Mouse (Mus musculus) skeletal muscle tissue, adult 2 months (tissue): ENCODE measurements around the gene Olfr902.
"Not testable (repeated sequence)": the region's sequence is repeated elsewhere in the genome, so short reads cannot be mapped to it uniquely, and the experiment has no call there.

Experiments
- DNase-seq: peaks from one replicate; pipeline ENCODE4 v3.0.0-alpha.2; 2012; ENCODE audit warnings: low read depth, low spot score

Olfr902 gene

DNA sequence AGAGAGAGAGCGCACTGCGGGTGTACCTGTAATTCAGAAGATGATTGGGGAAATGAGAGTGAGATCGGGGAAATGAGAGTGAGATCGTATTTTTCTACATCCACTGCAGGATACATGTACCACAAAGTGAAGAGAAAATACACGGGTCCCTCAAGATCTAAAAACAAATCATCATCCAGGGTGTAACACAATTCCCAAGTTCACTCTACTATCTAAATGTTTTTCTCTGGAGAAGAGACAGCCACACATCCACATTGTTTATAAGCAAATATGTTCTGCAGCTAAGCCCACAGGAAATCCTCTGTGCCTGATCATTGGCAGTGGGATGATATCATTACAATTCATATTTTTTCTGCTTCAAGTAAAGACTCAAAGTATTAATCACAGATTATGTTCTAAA lies at the start of gene Olfr902:
Gene Olfr902 (plus strand): TSS at position 301 of the 400 bp plus-strand sequence.
- no peak for DNase-seq

- DNase-seq, result no peak
Measured at GRCm38 (mm10) chr9:38401398-38401797, 46.1 kb upstream of the Olfr902 start, which contains the start of gene Olfr147. Gene Olfr147 (plus strand): TSS chr9:38401698.

- not testable (repeated sequence) for DNase-seq
Measured at GRCm38 (mm10) chr9:38407502-38407901, 40.0 kb upstream of the Olfr902 start.

- not testable (repeated sequence) for DNase-seq
Measured at GRCm38 (mm10) chr9:38413502-38413901, 34.0 kb upstream of the Olfr902 start.

DNA sequence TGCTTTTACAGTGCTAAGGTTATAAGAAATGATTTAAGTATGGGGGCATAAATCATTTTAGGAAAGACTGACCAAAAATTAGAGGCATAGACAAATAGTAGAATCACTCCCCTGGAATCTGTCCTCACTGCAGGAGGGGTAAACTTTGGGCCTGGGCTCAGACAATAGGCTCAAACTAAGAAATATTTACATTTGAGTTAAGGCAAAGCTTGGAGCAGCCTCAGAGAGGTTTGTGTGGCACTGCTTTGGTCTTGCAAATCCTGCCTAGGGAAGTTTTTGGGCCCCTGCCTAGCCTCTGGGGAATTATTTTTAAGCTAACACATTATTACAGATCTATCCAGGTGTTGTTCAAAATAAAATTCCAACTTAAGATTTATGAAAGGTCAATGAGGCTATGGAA lies 23.7 kb upstream of the Olfr902 start:
- no peak for DNase-seq

DNA sequence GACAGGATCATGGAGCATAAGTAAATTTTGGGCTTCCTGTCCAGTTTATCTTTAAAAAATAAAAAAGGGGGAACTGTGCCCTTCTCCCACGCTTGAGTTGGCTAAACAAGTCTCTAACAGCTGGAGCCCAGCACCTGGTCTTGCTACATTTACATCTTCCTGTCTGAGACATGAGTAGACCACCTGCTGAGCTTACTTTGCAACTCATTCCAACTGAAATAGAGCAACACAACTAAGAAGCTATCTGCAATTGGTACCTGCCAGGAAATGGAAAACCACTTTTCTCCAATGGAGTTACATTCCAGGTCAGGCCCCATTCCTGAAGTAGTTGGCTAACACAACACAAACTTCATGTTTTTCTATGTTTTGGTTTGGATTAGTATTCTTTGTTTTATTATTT lies 20.4 kb upstream of the Olfr902 start:
- no peak for DNase-seq

DNA sequence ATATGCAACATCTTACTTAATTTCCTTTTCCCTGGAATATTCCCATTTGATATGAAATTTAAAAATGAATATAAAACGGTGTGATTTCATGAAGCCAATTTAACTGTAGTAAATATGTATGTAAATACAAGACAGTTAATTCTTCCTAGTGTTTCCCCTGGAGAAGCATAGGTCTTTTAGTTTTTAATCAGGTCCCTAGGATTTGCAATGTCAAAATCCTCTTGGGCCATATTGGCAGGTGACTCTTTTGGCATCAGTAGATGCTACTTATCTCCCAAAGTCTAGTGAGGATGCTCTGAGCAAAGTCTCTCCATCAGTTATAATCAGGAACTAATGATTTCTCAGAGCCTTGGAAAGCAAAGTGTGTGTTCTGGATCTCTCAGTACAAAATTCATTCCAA lies 18.3 kb upstream of the Olfr902 start, which contains the start of gene Olfr901:
Gene Olfr901 (plus strand): TSS at position 301 of the 400 bp plus-strand sequence.
- DNase-seq, result no peak

GRCm38 (mm10) chr9:38462844-38463243 lies 15.4 kb downstream of the Olfr902 start, which contains the start of gene Olfr904:
Gene Olfr904 (plus strand): TSS chr9:38463144.
- no peak for DNase-seq

DNA sequence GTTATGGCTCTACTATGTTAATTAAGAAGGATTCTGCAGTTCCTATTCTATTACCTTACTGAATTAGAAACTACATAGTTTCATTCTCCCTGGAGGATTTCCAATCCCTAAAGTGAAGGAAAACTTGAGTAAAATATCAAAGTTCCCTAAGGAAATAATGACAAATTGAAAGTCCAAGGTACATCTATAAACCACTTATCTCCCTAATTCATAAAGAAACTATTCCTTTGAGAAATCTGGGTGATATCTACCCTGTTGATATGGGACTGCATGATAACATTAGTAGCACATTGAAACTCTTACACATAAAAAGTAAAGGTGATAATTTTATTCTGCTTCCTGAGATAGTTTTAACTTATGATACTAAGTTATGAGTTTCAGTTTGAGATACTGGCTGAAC lies 23.4 kb downstream of the Olfr902 start, which contains the start of gene Olfr905:
Gene Olfr905 (plus strand): TSS at position 301 of the 400 bp plus-strand sequence.
- no peak for DNase-seq

DNA sequence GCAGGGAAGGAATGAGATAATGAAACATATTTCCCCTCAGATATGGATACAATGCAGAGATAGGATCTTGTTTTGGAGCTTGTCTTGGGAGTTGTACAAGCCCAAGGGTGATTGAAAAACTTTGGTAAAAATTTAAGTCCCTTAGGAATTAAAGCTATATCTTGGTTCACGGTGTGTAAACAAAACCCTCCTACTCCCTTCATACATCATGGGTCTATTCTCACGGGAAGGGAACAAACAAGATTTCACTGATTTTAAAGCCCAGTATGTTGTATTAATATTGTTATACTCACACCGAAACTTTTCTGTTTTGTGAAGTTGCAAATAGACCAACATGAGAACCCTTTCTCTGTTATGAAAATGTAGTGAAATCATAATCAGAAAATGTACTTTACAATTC lies 39.3 kb downstream of the Olfr902 start, which contains the start of gene Olfr906:
Gene Olfr906 (plus strand): TSS at position 301 of the 400 bp plus-strand sequence.
- no peak for DNase-seq

GRCm38 (mm10) chr9:38495501-38495900 lies 48.0 kb downstream of the Olfr902 start, which contains the start of gene Olfr907:
Gene Olfr907 (plus strand): TSS chr9:38495801.
- DNase-seq, result no peak
